Mouse (Mus musculus): ENCODE results near the gene Slc38a4.

Gene Slc38a4

GRCm38 (mm10) chr15:96968741-96969140 is 87.0 kb downstream of the Slc38a4 start:
- no peak for DNase-seq (ENCODE audit: low spot score in 2 of 2)

GRCm38 (mm10) chr15:96966326-96966725 is 89.4 kb downstream of the Slc38a4 start:
- DNase-seq (ENCODE audit: low spot score in 2 of 2) = no peak

- no peak for DNase-seq (ENCODE audit: low spot score in 2 of 2)
Measured at GRCm38 (mm10) chr15:96963735-96964134, 92.0 kb downstream of the Slc38a4 start.

- no peak for DNase-seq (ENCODE audit: low spot score in 2 of 2)
Measured at GRCm38 (mm10) chr15:96963318-96963717, 92.4 kb downstream of the Slc38a4 start.

- DNase-seq (ENCODE audit: low spot score in 2 of 2) = no peak
Measured at GRCm38 (mm10) chr15:96960343-96960742, 95.4 kb downstream of the Slc38a4 start.

- DNase-seq (ENCODE audit: low spot score in 2 of 2) = no peak
Measured at GRCm38 (mm10) chr15:96959247-96959646, 96.5 kb downstream of the Slc38a4 start.

GRCm38 (mm10) chr15:96956699-96957098 is 99.1 kb downstream of the Slc38a4 start:
- DNase-seq (ENCODE audit: low spot score in 2 of 2) = no peak

GRCm38 (mm10) chr15:96954389-96954788 is 101.4 kb downstream of the Slc38a4 start:
- DNase-seq (ENCODE audit: low spot score in 2 of 2) = no peak

- DNase-seq (ENCODE audit: low spot score in 2 of 2) = no peak
Measured at GRCm38 (mm10) chr15:96953938-96954238, 101.9 kb downstream of the Slc38a4 start.

- peak; percentile 62 to 70 for DNase-seq (ENCODE audit: low spot score in 2 of 2)
Measured at GRCm38 (mm10) chr15:96953112-96953937, 102.4 kb downstream of the Slc38a4 start.

- peak in 1 of 2 experiments; percentile 51 for DNase-seq (ENCODE audit: low spot score in 2 of 2)
Measured at GRCm38 (mm10) chr15:96952488-96952887, 103.3 kb downstream of the Slc38a4 start.

- DNase-seq (ENCODE audit: low spot score in 2 of 2) = no peak
Measured at GRCm38 (mm10) chr15:96951783-96952182, 104.0 kb downstream of the Slc38a4 start.

GRCm38 (mm10) chr15:96948471-96948870 is 107.3 kb downstream of the Slc38a4 start:
- peak; percentile 46 to 51 for DNase-seq (ENCODE audit: low spot score in 2 of 2)
